Mouse (Mus musculus) CH12.LX (cell line): ENCODE measurements around the gene Dusp14.

ENCODE experiments used
- CHD1 ChIP-seq: IDR thresholded peaks from 2 replicates; pipeline ENCODE4 v1.6.1; 2012; ENCODE audit warnings: low read depth, low read length, improper control_type of control experiment, inconsistent platforms
- CTCF ChIP-seq, 2 experiments: IDR thresholded peaks in 1 of 2; conservative IDR thresholded peaks in 1 of 2; 2 replicates each; pipeline ENCODE4 v1.5.1; 2011 to 2012; ENCODE audit warnings: low read depth in 2 of 2, low read length in 2 of 2, improper control_type of control experiment in 1 of 2, inconsistent platforms in 1 of 2, mild to moderate bottlenecking in 1 of 2, moderate library complexity in 1 of 2
- NELFE ChIP-seq: IDR thresholded peaks from 2 replicates; pipeline ENCODE4 v1.6.1; 2011; ENCODE audit warnings: low read depth, low read length, improper control_type of control experiment
- POLR2A ChIP-seq: IDR thresholded peaks from 2 replicates; pipeline ENCODE4 v1.6.1; 2011; ENCODE audit warnings: low read depth, mild to moderate bottlenecking, improper control_type of control experiment, low read length

DNA sequence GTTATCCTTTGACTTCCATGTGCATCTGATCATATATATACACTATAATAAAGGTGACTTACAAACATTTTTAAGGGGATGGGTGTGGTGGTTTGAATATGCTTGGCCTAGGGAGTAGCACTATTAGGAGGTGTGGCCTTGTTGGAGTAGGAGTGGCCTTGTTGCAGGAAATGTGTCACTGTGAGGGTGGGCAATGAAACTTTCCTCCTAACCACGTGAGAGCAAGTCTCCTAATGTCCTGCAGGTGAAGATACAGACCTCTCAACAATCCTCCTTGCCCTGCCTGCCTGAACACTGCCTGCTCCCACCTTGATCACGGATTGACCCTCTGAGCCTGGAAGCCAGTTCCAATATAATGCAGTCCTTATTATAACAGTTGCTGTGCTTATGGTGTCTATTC, 38.1 kb upstream of the Dusp14 start:
- TF ChIP-seq NELFE (no peak), POLR2A (no peak), CHD1 (no peak), CTCF (conservative IDR thresholded peaks at IDR 0.05 in 1 of 2, IDR thresholded peaks at IDR 0.05 in 1 of 2; ENCODE audit: low read depth in 2 of 2, low read length in 2 of 2) (no peak)
